Mouse (Mus musculus) cortical plate, adult 2 months (tissue): ENCODE data around the gene Sult2b1.

ENCODE experiments used
- CTCF ChIP-seq: fragments of 200-500 bp; IDR thresholded peaks from 2 replicates; pipeline ENCODE4 v1.5.1; 2011; ENCODE audit warnings: mild to moderate bottlenecking, control low read depth, low read length; ENCODE audit not compliant: insufficient read depth; ENCODE audit errors: extremely low read depth
- POLR2A ChIP-seq: fragments of 200-500 bp; IDR thresholded peaks from 2 replicates; pipeline ENCODE4 v1.6.1; 2011; ENCODE audit warnings: mild to moderate bottlenecking, low read length, control low read depth; ENCODE audit not compliant: insufficient read depth; ENCODE audit errors: extremely low read depth

DNA sequence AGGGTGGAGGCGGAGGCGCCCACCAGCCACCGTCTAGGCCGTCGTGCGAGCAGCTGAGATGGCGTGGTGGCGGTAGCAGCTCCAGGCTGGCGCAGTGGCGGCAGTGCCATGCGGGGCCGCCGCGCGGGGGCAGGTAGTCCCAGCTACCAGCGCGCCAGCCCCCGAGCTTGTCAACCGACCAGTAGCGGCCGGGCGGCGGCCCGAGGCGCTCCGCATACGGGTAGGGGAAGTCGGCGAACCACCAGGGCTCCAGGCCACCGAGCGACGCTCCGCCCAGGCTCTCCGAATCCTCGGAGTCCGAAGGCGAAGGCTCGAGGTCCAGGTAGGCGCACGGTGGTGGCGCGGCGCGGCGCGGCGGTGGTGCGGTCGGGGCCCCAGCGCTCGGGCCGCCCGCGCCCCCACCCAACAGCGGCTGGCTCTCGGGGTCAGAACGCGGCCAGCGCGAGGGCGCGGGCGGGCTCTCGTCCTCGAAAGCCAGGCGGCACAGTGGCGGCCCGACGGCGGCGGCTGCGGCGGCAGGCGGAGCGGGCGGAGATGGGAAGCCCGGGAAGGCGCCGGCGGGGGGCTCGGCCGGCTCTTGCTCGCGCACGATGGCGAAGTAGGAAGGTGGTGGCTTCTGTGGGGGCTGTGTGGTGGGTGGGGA is 48.8 kb upstream of the Sult2b1 start:
- TF ChIP-seq CTCF (no peak), POLR2A (no peak)
